Mouse (Mus musculus) heart, embryonic 13.5 days (tissue): ENCODE data around the gene Mtnr1b. TPM values are rescaled to one million over a fixed set of nuclear protein-coding genes. Genes with fewer than 3 reads are reported as not detected.
A peak's percentile ranks its signal among the peaks of the same experiment; 100 is the strongest.
"Not testable (repeated sequence)": the region's sequence is repeated elsewhere in the genome, so short reads cannot be mapped to it uniquely, and the experiment has no call there.

Source experiments
- ATAC-seq: fragments of 200-750 bp; cut with Nextera tagmentation; 2 replicates; pipeline ENCODE4 v1.8.0; 2017; ENCODE audit warnings: moderate TSS enrichment; ENCODE audit not compliant: insufficient number of reproducible peaks, low FRiP score, low TSS enrichment; ENCODE audit errors: extremely low read depth
- H3K27ac ChIP-seq: fragments of 300-500 bp; sonication (generic); replicated peaks from 2 replicates; pipeline ENCODE4 v1.5.1; 2015; ENCODE audit warnings: moderate library complexity, mild to moderate bottlenecking, inconsistent platforms
- H3K27me3 ChIP-seq: fragments of 300-500 bp; sonication (generic); replicated peaks from 2 replicates; pipeline ENCODE4 v1.6.1; 2015; ENCODE audit warnings: mild to moderate bottlenecking, inconsistent platforms
- H3K36me3 ChIP-seq: fragments of 300-500 bp; sonication (generic); 2 replicates; pipeline ENCODE4 v1.6.1; 2015; ENCODE audit warnings: mild to moderate bottlenecking, inconsistent platforms
- H3K4me1 ChIP-seq: fragments of 300-500 bp; sonication (generic); 2 replicates; pipeline ENCODE4 v1.6.1; 2015; ENCODE audit warnings: inconsistent platforms
- H3K4me2 ChIP-seq: fragments of 300-500 bp; sonication (generic); 2 replicates; pipeline ENCODE4 v1.6.1; 2015; ENCODE audit warnings: inconsistent platforms, mild to moderate bottlenecking, moderate library complexity
- H3K4me3 ChIP-seq: fragments of 300-500 bp; sonication (generic); 2 replicates; pipeline ENCODE4 v1.5.1; 2015; ENCODE audit warnings: moderate library complexity, mild to moderate bottlenecking, inconsistent platforms
- H3K9ac ChIP-seq: fragments of 300-500 bp; sonication (generic); 2 replicates; pipeline ENCODE4 v1.6.1; 2015; ENCODE audit warnings: inconsistent platforms, mild to moderate bottlenecking, moderate library complexity
- H3K9me3 ChIP-seq: fragments of 300-500 bp; sonication (generic); 2 replicates; pipeline ENCODE4 v1.6.1; 2016; ENCODE audit warnings: inconsistent platforms
- WGBS: fragments of 180-500 bp; shearing (Covaris S2); methylation state at CpG from one replicate; pipeline ENCODE4 v1.1.7; 2015; ENCODE audit warnings: mixed read lengths; 5-methylcytosine and 5-hydroxymethylcytosine counted together
- polyA plus RNA-seq: library from polyadenylated mRNA; unstranded; fragments of >200 nt; fragmentation: Nextera tagmentation; extraction: Ambion mirVana; gene quantifications from 2 replicates; pipeline ENCODE4 v1.2.1, GENCODE M21; 2015

The Mtnr1b gene
- polyA plus RNA-seq, 1 experiment from 2014 or later, result not detected

DNA sequence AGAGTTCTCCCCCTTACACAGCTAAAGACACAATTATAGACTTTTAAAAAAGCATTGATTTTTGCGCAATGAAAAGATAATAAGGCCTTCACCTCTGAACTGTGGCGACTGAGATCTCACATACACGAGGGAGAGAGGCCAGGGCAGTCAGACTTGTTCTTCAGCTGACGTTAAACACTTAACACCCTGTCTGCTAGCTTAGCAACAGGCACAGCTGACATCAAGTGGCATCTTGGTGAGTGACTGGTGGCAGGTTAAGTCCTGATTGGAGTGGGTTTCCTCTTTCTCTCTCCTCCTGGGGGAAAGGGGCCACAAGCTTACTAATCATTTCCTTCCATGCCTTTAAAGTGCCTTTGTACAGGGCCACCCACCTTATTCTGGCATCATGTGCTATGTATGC is 4.3 kb downstream of the Mtnr1b start:
- Histone ChIP-seq H3K4me3 (no peak overlapping the region), H3K9me3 (no peaks in the 10 kb centered on the region), H3K27ac (no peak overlapping the region), H3K4me2 (no peak overlapping the region), H3K36me3 (no peaks in the 10 kb centered on the region), H3K9ac (no peak overlapping the region), H3K27me3 (peaks cover 31% of the 10 kb centered on the region), H3K4me1 (peaks cover 15% of the 10 kb centered on the region)
- WGBS, result 31% methylated on average over 4 of the region's 4 CpGs
- ATAC-seq, result no peak

DNA sequence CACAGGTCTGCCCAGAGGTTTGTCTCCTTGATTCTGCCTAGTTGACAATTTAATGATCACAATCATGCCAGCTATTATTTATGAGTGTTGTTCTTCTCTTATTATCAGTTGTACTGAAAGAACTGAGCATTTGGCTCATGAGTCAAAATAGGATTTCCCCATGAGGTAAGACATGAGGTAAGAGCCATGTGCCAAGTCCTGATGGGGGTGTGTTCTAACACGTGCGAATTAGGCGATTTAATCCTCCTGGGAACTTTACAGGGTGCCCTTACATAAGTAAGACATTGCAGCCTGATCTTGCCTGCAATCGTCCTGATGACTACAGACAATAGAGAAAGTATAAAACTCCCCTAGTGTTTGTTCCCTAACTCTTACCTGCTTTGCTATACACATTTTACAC is 4.9 kb downstream of the Mtnr1b start:
- H3K4me2 ChIP-seq, result no peak overlapping the region
- H3K36me3 ChIP-seq, result no peaks in the 10 kb centered on the region
- H3K27ac ChIP-seq, result no peak overlapping the region
- H3K27me3 ChIP-seq, result peaks cover 26% of the 10 kb centered on the region
- H3K4me3 ChIP-seq, result no peak overlapping the region
- no peaks in the 10 kb centered on the region for H3K9me3 ChIP-seq
- peaks cover 15% of the 10 kb centered on the region for H3K4me1 ChIP-seq
- ATAC-seq, result no peak
- WGBS, result 63% methylated on average over 4 of the region's 4 CpGs
- H3K9ac ChIP-seq, result no peak overlapping the region

DNA sequence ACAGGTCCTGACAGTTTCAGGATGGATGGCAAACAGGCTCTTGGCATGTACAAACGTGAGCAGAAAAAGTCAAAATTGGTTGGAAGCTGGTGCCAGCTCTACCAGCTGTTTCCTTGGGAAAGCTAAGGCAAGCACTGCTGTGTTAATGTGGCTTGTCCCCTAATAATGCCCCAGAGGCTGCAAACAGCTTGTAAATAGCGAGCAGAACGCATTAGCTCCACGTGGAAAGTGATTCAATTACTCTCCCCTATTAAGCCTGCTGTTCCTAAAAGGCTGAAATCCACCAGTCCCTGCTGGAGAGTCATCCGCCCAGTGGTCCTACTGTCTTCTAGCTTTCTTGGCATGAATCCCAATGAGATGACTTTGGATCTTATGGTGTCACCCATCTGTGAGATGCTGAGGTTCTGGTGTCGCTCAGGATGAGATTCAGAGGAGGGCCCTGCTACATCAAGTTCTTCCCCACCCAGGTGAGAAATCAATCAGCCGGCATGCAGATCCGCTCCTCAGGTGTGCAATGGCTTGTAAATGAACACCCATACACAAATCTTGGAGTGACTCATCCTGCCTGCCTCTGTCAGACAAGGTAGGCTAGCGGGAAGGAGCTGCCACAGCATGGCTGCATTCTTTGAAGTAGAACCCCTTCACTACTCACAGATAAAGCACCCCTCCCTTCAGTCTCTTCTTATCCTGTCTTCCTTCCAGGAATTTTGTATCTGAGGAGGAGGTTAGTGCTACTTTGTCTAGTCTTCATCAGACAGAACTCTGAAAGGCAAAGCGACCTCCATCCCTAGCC is 7.9 kb downstream of the Mtnr1b start:
- Histone ChIP-seq H3K9ac (no peak overlapping the region), H3K4me2 (no peak overlapping the region), H3K27ac (no peak overlapping the region), H3K4me1 (peaks cover 11% of the 10 kb centered on the region), H3K4me3 (no peak overlapping the region), H3K36me3 (no peaks in the 10 kb centered on the region), H3K9me3 (no peaks in the 10 kb centered on the region), H3K27me3 (peaks cover 4% of the 10 kb centered on the region; the same call in 1 of the 2 replicates)
- 72% methylated on average over 10 of the region's 10 CpGs for WGBS
- ATAC-seq, result no peak

DNA sequence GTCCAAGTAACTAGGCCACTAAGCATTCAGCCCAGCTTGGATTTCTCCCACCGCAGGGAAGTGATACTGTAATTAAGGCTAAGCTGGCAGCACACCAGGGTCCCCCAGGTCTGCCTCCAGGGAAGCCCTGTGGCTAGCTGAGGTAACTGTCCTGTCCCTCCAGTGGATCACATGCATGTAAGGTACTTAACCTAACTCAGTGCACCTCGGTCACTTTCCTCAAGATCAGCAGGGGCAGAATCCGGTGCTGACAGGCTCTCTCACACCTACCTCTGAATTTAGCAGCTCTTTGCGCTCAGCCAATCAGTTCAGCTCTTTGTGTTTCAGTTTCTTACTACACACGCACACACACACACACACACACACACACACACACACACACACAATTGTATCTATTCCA is 13.0 kb downstream of the Mtnr1b start:
- Histone ChIP-seq H3K27me3 (no peaks in the 10 kb centered on the region), H3K4me3 (no peak overlapping the region), H3K9me3 (no peaks in the 10 kb centered on the region), H3K27ac (no peak overlapping the region; the same call in 1 of the 2 replicates), H3K4me1 (no peaks in the 10 kb centered on the region; the same call in 1 of the 2 replicates), H3K9ac (no peak overlapping the region), H3K36me3 (no peaks in the 10 kb centered on the region), H3K4me2 (peak overlapping the region; percentile 20; the same call in 1 of the 2 replicates)
- 27% methylated on average over 5 of the region's 5 CpGs for WGBS
- no peak for ATAC-seq

- Histone ChIP-seq H3K4me2 (no peak overlapping the region), H3K4me1 (no peaks in the 10 kb centered on the region; the same call in 1 of the 2 replicates), H3K27ac (no peak overlapping the region), H3K9me3 (0 out of 2 replicates have a peak, but pooled peaks cover 5% of the 10 kb centered on the region), H3K36me3 (no peaks in the 10 kb centered on the region), H3K4me3 (no peak overlapping the region), H3K9ac (no peak overlapping the region), H3K27me3 (no peaks in the 10 kb centered on the region)
- ATAC-seq, result no peak
Observed at GRCm38 (mm10) chr9:15850749-15851148, 23.6 kb downstream of the Mtnr1b start.

GRCm38 (mm10) chr9:15845390-15845789 is 29.0 kb downstream of the Mtnr1b start:
- ATAC-seq, result no peak
- Histone ChIP-seq H3K4me2 (no peak overlapping the region), H3K9ac (no peak overlapping the region), H3K4me3 (no peak overlapping the region), H3K36me3 (no peaks in the 10 kb centered on the region), H3K4me1 (peaks cover 10% of the 10 kb centered on the region), H3K27me3 (no peaks in the 10 kb centered on the region), H3K27ac (no peak overlapping the region), H3K9me3 (no peaks in the 10 kb centered on the region)
- 46% methylated on average over 8 of the region's 8 CpGs for WGBS

DNA sequence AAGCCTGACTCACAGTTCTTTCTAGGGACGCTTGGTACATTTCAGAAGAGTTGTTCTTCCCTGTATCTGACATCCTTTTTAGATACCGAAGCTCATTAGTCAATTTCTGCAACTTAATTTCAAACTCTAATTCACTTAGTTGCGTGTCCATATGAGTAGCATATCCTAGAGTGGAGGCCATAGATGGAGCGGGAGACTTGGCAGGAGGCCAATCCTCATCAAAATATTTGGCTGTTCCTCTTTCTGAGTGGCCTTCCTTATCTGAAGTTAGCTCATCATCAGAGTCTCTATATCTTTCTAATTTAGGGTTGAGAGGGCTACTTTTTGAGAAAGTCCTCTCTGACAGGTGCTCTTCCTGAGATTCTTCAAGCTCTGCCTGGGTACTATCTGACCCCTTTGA is 29.4 kb downstream of the Mtnr1b start:
- H3K4me2 ChIP-seq, H3K27me3 ChIP-seq, H3K27ac ChIP-seq, H3K36me3 ChIP-seq, H3K9ac ChIP-seq, ATAC-seq, H3K9me3 ChIP-seq, H3K4me3 ChIP-seq: not testable (repeated sequence)
- H3K4me1 ChIP-seq, result peaks cover 10% of the 10 kb centered on the region
- 52% methylated on average over 4 of the region's 4 CpGs for WGBS

DNA sequence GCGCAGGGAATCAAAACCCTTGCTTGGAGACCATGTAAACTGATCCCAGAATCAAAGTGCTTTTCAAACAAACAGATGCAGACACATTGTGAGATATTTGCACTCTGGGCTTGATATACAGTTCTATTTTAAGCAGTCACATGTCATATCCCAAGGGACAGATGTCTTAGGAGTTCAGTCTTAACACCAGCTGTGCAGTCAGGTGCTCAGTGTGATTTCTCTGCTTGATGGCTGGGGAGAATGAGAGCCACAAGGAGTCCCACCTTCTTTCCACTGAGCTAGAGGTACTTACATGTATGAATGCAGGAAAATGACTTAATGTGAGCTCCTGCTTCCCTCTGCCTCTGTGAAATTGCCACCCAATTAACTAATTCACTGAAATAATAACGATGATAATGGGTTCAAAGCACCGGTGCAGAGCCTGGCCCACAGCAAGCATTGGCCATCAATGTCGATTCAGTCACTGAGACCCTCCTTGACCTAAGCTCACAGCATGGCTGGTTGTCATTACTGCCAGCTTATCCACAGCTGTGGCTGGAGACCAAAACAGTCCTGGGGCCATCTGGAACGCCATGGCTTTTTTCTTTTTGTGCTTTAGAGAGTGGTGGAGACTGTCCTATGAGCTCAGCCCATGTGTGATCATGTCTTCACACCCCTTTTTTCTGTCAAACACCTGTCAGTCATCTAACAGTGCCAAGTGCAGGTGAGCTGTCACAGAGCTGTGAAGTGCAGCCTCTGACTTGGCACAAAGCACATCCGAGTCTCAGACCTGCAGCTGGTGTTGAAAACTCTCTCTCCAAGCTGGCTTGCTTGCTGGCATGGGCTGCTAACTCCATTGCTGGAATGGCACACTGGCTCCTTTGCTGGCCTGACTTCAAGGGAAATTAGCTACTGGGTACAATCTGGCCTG is 61.1 kb downstream of the Mtnr1b start:
- Histone ChIP-seq H3K4me3 (no peak overlapping the region), H3K36me3 (no peaks in the 10 kb centered on the region), H3K4me1 (peaks cover 7% of the 10 kb centered on the region; the same call in 1 of the 2 replicates), H3K9ac (no peak overlapping the region), H3K4me2 (no peak overlapping the region), H3K27me3 (no peaks in the 10 kb centered on the region), H3K27ac (no peak overlapping the region), H3K9me3 (no peaks in the 10 kb centered on the region)
- ATAC-seq, result no peak
- 57% methylated on average over 6 of the region's 6 CpGs for WGBS

DNA sequence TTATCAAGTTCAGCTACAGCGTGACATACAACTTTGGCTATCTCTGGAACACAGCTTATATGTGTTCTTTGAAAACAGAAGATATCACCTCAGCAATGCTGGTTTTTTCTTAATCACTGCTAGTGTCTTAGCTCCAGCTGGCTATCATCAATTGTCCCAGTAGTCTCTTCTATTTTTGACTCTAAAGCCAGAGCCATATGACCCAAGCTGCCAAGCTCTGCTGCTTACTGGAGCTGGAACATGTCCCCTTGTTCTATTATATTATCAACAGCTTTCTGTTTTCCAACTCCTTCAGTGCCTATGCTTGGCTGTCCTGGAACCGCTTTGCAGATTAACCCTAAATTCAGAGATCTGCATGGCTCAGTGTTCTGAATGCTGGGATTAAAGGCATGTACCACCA is 70.1 kb downstream of the Mtnr1b start:
- no peaks in the 10 kb centered on the region for H3K36me3 ChIP-seq
- H3K4me1 ChIP-seq, result no peaks in the 10 kb centered on the region
- ATAC-seq, result no peak
- H3K9ac ChIP-seq, result no peak overlapping the region
- H3K27me3 ChIP-seq, result no peaks in the 10 kb centered on the region
- no peak overlapping the region for H3K4me3 ChIP-seq
- H3K27ac ChIP-seq, result no peak overlapping the region
- H3K4me2 ChIP-seq, result no peak overlapping the region
- WGBS, result 45% methylated on average over 2 of the region's 2 CpGs
- H3K9me3 ChIP-seq, result 0 out of 2 replicates have a peak, but pooled peaks cover 3% of the 10 kb centered on the region

DNA sequence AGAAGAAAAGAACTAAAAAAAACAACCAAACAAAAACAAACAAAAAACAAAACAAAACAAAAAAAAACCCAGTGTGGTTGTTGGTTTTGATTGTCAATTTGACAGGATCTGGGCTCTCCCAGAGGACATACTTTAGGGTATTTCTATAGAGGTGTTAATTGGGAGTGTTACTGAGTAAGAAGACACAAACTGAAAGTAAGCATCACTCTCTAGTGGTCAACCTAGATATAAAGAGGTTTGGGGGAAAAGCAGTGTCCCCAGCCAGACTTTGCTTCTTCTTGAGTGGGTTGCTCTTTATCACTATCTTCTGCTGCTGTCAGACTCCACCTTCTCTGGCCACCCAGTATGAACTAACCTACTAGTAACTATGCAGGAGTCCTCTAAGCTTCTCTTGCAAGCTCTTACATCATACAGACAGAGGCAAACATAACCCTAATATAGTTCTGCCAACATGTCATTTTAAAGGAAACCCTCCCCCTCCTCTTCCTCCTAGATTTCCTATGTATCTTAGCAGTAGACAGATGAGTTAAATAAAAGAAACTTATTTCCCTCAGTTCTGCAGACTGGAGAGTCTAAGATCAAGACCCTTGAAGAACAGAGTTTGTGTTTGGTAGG is 71.8 kb downstream of the Mtnr1b start:
- H3K9me3 ChIP-seq, result 0 out of 2 replicates have a peak, but pooled peaks cover 3% of the 10 kb centered on the region
- no peak overlapping the region for H3K4me3 ChIP-seq
- H3K4me2 ChIP-seq, result no peak overlapping the region
- H3K4me1 ChIP-seq, result no peaks in the 10 kb centered on the region
- H3K27ac ChIP-seq, result no peak overlapping the region
- no peak overlapping the region for H3K9ac ChIP-seq
- H3K27me3 ChIP-seq, result no peaks in the 10 kb centered on the region
- H3K36me3 ChIP-seq, result no peaks in the 10 kb centered on the region
- no peak for ATAC-seq

- Histone ChIP-seq H3K4me1 (no peaks in the 10 kb centered on the region), H3K4me3 (no peak overlapping the region), H3K9ac (no peak overlapping the region), H3K4me2 (no peak overlapping the region), H3K27me3 (no peaks in the 10 kb centered on the region), H3K27ac (no peak overlapping the region), H3K9me3 (no peaks in the 10 kb centered on the region), H3K36me3 (no peaks in the 10 kb centered on the region)
- ATAC-seq, result no peak
- WGBS, result 70% methylated on average over 5 of the region's 5 CpGs
Observed at GRCm38 (mm10) chr9:15800402-15800801, 74.0 kb downstream of the Mtnr1b start.
